Mouse (Mus musculus) c-Kit-negative CD71-positive TER-119-positive erythroid progenitor cells, embryonic 14.5 days (primary cell): Measurements from ENCODE around the gene Flywch2.

Experiments
- DNase-seq: peaks from one replicate; pipeline ENCODE4 v3.0.0-alpha.2; 2013; ENCODE audit warnings: low read depth, low spot score

Flywch2 gene

DNA sequence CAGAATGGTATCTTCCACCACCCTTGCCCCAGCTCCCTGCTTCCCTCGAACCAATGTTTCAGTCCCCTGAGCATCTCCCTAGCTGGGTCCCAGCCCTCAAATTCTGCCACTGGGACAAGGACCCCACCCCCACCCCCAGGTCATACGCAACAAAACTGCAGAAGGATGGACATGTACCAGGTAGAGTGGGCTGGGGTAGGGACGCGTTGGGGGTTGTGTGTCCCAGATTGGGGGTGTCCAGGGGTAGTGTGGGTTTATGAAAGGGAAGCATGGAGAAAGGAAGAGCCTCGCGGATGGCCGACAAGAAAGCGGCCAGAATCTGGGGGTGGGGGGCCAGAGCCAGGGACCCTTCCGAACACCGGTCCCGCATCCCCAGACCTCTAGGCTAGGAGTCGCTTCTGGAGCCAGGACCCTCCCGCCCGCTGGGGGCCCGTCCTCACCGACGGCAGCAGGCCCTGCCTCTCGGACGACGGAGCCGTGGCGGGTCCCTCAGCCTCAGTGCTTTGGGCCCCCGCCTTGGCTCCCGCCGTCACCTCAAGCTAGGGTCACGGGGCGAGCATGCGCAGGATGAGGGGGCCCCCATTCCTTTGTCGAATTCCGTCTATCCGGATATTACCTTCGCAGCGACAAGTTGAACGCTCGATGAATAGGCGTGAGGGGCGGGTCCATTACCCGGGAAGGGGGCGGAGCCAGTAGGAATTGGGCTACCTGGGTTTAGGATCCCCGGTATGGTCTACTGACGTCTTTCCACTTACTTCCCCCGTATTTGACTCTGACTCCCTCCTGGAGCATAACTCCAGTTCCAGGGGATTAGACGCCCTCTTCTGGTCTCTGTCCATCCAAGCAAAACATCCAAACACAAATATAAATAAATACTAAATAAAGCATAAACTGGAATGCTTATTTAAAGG is at the start of gene Flywch2:
TSS of gene Flywch2 (minus strand) at position 521 of the 911 bp plus-strand sequence.
- peak; percentile 61 for DNase-seq

DNA sequence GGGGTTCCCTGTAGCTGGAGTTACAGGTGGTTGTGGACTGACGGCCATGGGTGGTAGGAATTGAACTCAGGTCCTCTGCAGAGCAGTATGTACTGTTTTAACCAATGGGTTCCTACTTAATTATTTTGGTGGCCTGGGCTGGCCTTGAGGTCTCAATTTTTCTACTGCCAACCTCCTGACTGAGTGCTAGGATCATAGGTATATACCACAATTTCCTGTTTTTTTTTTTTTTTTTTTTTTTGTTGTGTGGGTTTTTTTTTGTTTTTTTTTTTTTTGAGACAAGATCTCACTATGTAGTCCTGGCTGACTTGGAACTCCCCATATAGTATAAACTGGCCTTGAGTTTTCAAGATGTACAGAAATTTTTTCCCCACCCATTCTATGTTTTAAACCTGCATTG is 45.3 kb upstream of the Flywch2 start:
- no peak for DNase-seq

DNA sequence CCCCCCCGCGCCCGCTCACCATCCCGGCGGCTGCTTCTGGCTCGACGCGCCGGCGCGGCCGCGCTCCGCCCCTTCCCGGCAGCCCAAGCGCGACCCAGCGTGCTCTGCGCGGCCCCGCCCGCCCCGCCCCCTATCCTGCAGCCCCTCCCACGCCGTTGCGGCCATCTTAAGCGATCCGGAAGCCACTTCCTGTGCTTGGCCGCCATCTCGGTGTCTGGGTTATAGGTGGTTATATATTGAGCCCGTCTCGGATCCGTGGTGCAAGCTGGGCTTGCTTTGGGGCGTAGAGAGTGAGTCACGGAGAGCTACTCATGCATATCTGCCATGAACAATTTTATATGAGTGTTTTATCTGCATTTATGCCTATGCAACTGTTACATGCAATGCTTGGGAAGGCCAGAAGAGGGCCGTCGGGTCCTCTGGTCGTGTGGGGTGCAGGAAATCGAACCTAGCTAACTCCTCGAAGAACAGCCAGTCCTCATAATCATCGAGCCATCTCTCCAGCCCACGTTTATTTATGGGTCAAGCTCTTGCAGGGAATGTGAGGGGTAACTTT is 43.3 kb upstream of the Flywch2 start, which contains the start of gene Elob:
TSS of gene Elob (minus strand) at position 73 of the 556 bp plus-strand sequence.
- DNase-seq, result peak; percentile 71

DNA sequence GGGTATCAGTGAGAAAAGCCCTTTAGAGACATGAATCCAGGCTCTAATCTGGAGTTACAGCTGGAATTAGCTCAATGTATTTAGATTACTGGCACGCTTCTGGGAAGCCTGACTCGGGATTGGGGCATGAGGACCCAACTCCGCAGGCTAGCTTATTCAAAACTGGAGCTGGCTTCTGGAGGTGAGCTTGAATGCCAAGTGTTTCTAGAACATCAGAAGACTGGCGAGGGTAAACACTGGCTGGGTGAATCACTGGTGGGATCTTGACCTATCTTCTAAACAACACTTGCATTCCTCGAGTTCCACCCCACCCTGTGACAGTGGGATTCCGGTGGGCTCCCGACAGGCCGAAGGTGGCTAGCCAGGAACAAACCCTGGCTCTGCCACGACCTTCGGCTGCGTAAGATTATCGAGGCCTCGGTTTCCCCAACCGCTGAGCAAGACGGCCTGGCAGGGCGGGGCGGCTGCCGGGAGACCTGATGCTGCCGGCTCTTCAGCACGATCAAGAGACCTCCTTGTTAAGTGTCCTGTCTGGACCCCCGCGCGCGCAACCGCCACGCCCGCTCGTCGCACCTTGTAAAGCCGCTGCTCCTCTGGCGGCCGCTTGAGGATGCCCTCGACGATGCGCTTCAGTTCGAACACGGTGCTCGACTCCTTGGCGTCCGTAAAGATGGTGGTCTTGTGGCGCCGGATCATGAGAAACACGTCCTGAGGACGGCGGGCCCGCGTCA is 42.6 kb upstream of the Flywch2 start:
- DNase-seq, result no peak

DNA sequence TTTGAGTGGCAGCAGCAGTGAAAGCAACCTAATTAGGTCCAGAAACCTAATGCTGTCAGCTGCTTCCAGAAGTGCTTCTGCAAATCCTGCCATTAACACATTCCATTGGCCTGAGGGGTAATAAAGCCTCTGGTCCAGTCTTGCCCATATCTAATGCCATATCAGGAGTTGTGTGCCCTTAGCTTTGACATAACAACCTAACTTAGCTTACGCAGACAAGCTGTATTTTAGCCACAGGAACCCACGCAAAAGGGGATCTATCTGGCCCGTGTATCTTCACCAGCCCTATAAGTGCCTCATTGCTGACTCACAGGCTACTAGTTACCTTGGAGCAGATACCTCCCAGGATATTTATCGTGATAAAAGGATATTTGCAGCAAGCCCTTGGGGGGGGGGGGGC is 39.7 kb upstream of the Flywch2 start:
- no peak for DNase-seq

DNA sequence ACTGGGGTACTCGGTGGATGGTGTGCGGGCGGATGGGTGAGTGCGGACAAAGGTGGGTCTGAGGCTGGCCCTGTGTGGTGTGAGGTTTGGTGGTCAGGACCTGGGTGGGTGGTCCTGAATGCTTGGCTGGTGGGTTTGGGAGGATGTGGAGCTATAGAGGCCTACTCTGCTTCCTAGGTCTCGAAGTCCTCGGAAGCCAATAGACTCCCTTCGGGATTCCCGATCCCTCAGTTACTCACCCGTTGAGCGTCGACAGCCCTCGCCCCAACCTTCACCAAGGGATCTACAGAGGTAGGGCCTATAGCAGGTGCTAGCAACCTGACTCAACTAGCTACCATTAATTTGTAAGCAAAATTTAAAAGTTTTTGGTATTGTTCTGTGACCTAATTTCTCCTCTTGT is 37.7 kb upstream of the Flywch2 start:
- no peak for DNase-seq

DNA sequence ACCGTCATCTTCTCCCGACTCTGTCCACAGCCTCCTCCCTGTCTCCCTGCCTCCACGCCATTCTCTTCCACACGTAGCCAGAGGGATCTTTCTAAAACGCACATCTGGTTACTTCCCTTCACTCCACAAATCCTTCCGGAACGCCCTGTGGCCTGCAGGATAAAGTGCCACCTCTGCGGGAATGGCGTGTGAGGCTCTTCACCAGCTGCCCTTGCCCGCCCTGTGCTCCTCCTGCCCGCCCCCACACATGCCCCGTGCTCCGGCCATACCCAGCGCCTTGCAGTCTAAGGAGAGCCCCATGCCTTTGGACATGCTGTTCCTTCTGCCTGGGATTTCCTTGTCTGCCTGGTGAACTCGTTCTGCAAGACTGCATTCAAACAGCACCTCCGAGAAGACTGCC is 37.1 kb upstream of the Flywch2 start:
- no peak for DNase-seq

DNA sequence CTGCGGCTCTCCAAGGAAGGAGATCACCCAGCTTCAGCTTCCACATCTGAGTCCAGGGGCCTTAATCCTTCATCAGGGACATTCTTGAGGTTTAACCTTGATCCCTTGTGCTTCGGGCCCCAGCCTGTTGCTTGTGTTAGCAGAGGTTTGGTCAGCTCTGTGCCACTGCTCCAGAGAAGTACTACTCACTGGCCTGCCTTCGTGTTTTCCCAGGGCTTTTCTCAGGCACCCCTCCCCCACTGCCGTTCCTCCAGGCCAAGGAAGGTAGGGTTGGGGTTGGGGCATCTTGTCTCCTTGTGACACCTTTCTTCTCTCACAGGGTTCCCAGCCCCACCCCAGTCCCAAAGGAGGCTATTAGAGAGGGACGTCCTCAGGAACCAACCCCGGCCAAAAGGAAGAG is 36.2 kb upstream of the Flywch2 start:
- no peak for DNase-seq

DNA sequence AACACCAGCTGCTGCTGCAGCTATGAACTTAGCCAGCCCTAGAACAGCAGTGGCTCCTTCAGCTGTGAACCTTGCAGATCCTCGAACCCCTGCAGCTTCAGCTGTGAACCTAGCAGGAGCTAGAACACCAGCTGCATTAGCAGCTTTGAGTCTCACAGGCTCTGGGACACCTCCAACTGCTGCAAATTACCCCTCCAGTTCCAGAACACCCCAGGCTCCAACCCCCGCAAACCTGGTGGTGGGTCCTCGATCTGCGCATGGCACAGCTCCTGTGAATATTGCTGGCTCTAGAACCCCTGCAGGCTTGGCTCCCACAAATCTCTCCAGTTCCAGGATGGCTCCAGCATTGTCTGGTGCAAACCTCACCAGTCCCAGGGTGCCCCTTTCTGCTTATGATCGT is 34.9 kb upstream of the Flywch2 start:
- no peak for DNase-seq

DNA sequence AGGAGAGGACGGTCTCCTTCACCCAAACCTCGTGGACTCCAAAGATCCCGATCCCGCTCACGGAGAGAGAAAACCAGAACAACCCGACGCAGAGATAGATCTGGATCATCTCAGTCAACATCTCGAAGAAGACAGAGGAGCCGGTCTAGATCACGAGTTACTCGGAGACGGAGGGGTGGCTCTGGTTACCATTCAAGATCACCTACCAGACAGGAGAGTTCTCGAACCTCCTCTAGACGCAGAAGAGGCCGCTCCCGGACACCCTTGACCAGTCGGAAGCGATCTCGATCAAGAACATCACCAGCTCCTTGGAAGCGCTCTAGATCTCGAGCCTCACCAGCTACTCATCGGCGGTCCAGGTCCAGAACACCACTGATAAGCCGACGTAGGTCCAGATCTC is 33.4 kb upstream of the Flywch2 start:
- DNase-seq, result no peak

DNA sequence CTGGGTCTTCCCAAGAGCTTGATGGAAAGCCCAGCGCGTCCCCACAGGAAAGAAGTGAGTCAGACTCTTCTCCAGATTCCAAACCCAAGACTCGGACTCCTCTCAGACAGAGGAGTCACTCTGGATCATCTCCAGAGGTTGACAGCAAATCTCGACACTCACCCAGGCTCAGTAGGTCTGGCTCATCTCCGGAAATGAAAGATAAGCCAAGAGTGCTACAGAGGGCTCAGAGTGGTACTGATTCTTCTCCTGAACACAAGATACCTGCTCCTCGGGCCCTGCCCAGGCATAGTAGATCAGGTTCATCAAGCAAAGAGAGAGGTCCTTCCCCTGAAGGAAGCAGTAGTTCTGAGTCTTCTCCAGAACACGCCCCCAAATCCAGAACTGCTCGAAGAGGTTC is 32.7 kb upstream of the Flywch2 start:
- DNase-seq, result no peak

DNA sequence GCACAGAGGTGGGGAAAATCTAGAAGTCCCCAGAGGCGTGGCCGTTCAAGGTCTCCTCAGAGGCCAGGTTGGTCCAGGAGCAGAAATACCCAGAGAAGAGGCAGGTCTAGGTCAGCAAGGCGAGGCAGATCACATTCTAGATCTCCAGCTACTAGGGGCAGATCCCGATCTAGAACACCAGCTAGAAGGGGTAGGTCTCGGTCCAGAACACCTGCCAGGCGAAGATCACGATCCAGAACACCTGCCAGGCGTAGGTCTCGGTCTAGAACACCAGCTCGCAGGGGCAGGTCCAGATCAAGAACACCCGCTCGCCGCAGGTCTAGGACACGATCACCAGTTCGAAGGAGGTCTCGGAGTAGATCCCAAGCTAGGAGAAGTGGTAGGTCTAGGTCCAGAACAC is 29.8 kb upstream of the Flywch2 start:
- no peak for DNase-seq

DNA sequence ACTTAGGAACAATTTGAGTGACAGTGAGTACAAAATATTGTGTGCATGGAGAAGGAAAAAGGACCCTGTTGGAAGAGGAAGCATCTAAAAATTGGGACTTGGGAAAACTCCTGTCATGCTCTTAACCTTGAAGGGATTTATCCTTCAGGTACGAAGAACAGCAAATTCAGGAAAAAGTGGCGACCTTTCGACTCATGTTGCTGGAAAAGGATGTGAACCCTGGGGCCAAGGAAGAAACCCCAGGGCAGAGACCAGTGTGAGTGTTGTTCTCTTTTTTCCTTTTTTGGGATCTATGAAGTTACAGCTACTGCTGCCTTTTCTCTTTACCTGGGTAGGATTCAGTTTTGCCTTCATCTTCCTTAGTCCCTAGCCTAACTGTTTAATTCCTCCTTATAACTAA is 22.0 kb upstream of the Flywch2 start:
- DNase-seq, result no peak

DNA sequence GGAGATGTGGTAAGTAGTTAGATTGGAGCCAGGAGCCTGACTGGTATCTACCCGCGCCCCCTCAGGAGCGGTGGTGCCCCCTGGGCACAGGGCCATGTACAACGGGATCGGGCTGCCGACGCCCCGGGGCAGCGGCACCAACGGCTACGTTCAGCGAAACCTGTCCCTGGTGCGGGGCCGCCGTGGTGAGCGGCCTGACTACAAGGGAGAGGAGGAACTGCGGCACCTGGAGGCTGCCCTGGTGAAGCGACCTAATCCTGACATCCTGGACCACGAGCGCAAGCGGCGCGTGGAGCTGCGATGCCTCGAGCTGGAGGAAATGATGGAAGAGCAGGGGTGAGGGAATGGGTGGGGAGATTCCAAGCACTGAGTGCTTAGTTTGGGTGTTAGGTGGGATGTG is 21.0 kb upstream of the Flywch2 start:
- DNase-seq, result no peak

DNA sequence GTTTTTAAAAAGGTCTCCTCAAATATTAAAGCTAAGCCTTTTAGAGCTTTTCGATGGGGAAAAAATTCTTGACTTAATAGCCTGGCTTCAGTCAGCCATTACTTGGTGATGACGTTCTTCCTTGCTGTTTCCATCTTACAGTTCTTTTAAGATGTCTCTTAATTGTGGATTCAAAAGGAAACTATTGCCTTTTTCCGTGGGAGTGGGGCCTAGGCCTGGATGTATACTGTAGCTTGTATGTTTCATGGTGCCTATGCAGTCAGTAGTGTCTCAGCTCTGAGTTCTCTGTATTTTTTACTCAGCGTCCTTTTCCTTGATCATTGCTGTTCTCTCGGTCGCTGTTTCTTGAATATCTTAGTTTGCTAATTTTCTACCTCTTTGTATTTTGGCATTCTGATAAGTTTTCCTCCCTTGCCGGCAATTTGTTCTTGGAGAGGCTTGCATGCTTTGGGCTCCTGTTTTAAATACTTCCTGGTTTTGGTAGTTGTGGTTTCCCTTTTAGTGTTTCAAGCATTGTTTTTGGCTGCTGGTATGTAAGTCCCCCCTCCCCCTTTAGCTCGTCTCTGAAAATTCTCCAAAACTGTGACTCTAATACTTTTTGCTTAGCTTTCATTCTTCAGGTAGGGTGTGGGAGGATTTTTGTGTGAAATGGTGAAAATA is 18.7 kb upstream of the Flywch2 start:
- no peak for DNase-seq

DNA sequence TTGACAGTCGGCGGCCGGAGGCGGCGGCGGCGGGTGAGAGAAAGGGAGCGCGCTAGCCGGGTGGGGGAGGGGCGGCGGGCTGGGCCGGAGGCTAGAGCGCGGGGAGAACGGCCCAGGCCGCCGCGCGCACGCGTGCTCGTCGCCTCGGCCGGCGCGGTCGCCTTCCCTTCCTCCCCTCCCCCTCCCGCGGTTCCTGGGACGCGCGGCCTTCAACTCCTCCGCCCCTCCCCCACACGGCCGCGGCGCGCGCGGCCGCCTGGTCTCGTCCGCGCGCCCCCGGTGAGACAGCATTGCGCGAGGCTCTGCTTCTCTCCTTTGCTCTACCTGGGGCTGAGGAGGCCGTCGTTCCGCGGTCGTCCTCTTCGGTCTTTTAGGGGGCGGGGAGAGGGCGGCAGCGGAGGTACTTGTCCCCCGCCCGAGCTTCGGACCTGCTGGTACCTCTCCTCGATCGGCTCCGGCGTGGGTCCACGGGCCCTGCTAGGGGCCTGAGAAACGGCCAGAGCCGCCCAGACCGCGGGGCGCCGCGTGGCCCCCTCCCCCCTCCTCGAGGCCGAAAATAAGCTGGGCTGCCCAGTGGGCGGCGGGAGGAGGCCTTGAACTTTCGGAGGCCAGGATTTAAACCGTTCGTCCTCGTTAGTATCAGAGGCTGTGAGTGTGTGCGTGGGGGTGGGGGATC is 17.6 kb upstream of the Flywch2 start:
- DNase-seq, result peak; percentile 80

DNA sequence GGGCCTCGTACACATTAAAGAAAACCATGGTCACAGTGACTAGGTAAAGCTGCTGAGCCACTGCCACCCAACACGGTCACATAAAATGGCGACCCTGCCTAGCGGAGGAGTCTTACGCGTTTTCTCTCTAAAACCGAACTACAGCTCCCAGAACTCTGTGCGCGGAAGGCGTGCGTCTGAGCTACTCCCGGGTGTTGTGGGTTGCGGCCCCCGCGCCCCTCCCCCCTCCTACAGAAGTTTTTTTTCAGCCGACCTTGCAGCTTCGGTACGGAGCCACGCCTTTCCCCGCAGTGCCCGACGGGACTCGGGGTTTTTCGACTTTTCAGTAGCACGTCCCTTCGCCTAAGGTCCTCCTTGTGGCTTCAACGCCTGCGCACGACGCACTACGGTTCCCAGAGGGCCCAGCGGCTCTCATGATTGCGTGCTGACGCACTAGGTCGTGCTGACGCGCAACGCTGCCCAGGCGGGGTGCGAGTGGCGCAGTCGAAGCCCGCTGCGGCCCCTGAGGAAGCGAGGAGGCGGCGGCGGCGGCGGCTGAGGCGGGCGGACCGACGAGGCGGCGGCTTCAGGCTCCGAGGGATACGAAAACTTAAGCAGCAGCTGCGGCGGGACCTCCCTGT is 17.0 kb upstream of the Flywch2 start:
- DNase-seq, result peak; percentile 93

DNA sequence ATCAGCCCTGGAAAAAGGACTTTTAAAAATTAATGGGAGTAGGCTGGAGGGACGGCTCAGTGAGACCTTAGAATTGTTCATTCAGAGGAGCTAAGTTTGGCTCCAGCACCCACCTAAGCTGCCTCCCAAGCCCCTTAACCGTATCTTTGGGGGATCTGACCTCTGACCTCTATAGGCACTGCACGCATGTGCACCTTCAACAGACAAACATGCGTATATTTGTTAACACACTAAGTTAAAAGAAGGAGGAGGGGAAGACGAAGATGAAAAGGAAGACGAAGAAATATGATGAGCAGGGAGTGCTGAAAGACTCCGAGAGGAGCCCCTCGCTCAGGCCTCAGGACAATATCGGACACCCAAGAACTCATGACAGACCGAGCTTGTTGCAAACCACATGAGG is 15.7 kb upstream of the Flywch2 start:
- DNase-seq, result no peak

DNA sequence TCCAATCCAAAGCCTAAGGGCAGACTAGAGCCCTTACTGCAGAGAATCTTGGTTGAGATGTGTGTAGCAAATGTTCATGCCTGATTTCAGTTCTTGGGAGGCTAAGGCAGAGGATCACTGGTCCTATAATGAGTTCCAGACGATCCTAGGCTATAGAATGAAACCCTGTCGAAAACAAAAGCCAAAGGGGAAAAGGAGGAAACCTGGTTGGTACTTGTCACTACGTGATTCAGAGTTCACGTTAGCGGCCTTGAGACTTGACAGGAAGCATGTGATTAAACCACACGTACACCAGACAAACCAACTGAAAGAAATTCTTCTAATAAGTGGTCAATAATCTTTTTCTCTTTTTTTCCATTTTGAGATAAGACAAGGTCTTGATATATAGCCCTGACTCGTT is 11.4 kb upstream of the Flywch2 start:
- DNase-seq, result no peak

DNA sequence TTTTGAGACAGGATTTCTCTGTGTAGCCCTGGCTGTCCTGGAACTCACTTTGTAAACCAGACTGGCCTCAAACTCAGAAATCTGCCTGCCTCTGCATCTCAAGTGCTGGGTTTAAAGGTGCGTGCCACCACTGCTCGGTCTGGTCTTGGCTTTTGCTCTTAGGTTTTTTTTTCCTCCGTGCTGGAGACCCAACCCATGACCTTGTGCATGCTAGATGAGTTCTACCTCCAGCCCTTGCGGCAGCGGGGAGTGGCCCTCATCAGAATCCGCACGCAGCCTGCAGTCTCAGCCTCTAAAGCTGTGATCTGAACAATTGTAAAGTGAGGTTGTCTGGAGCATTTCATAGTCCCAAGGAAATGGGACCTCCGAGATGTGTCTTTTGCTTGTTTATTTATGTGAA is 9.4 kb upstream of the Flywch2 start:
- DNase-seq, result no peak

DNA sequence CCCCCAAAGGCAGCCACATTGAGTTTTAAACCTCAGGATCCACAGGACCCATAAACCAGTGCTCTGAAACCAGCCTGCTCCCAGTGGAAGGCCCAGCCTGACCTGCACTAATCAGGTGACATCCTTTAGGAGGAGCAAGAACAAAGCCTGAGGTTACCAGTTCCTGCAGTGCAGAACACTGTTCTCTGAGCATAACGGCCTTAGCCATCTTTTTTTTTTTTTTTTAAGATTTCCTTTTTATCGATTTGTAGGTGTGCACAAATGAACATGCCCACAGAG is 5.1 kb upstream of the Flywch2 start:
- no peak for DNase-seq
